ENCODE assay signal across 12 mouse cellular contexts in genomic region chr2:24806143-24806542, GRCm38 (mm10). TPM values are rescaled to one million over a fixed set of nuclear protein-coding genes. Genes with fewer than 3 reads are reported as not detected.
A peak's percentile ranks its signal among the peaks of the same experiment; 100 is the strongest.
DNase-seq lines count a peak whose midpoint lies in the region; ATAC-seq and TF ChIP-seq lines count a peak whose summit lies in the region.
"Had no signal": no experiment of that assay in that cellular context is flagged by ENCODE, and none has a peak within 500 bp of the region (broad histone marks: within the 10 kb centered on the region; RNA-seq: fewer than 3 reads in every experiment).

No protein-coding gene starts in this region.

- no peaks in the 10 kb centered on the region for H3K27me3 ChIP-seq in Patski
- H3K27me3 ChIP-seq in heart, postnatal 0 days (ENCODE audit: control insufficient read depth, insufficient read depth, low read length) = no peaks in the 10 kb centered on the region
- H3K27me3 ChIP-seq in forebrain, postnatal 0 days (ENCODE audit: insufficient read depth, low read length) = no peaks in the 10 kb centered on the region
- H3K27me3 ChIP-seq: forebrain, embryonic 13.5 days; liver, embryonic 12.5 days had no signal

- no peak for TF ChIP-seq CTCF in Patski (IDR thresholded peaks at IDR 0.05)
- no peak for TF ChIP-seq CTCF in heart, postnatal 0 days (IDR thresholded peaks at IDR 0.05; ENCODE audit: low read depth)
- no peak for TF ChIP-seq CTCF in forebrain, postnatal 0 days (IDR thresholded peaks at IDR 0.05; ENCODE audit: low read depth)

- no peak overlapping the region for H3K4me3 ChIP-seq in heart, postnatal 0 days (ENCODE audit: low read depth, low read length)
- no peak overlapping the region for H3K4me3 ChIP-seq in forebrain, postnatal 0 days (ENCODE audit: low read depth, low read length)
- H3K4me3 ChIP-seq: forebrain, embryonic 13.5 days; liver, embryonic 12.5 days had no signal

- peak; percentile 54 for ATAC-seq in Patski
- ATAC-seq in frontal cortex, adult (ENCODE audit: low TSS enrichment) = peak; percentile 78
- ATAC-seq in heart, postnatal 0 days (ENCODE audit: insufficient read depth, low read depth) = peak; percentile 91
- ATAC-seq in forebrain, postnatal 0 days = no peak
- ATAC-seq: forebrain, embryonic 13.5 days; liver, embryonic 12.5 days had no signal

- no peak for TF ChIP-seq EP300 in heart, postnatal 0 days (IDR thresholded peaks at IDR 0.05; ENCODE audit: low read depth)

- in situ Hi-C loops in Patski (cut with MboI; ENCODE audit: low pct_unique_long_range_greater_than_20kb) = no loop called here

- H3K27ac ChIP-seq in heart, postnatal 0 days (ENCODE audit: low read depth) = peak overlapping the region; percentile 20; the same call in 1 of the 2 replicates
- H3K27ac ChIP-seq in forebrain, postnatal 0 days (ENCODE audit: low read depth, low read length) = no peak overlapping the region
- H3K27ac ChIP-seq: forebrain, embryonic 13.5 days; liver, embryonic 12.5 days had no signal

- H3K9me3 ChIP-seq in heart, postnatal 0 days (replicated peaks; ENCODE audit: control insufficient read depth, low read length) = no peaks in the 10 kb centered on the region
- H3K9me3 ChIP-seq in forebrain, postnatal 0 days (ENCODE audit: low read length) = no peaks in the 10 kb centered on the region
- H3K9me3 ChIP-seq: forebrain, embryonic 13.5 days; liver, embryonic 12.5 days had no signal

- H3K4me2 ChIP-seq in heart, postnatal 0 days (ENCODE audit: low read depth, low read length) = no peak overlapping the region
- H3K4me2 ChIP-seq in forebrain, postnatal 0 days (ENCODE audit: low read depth) = no peak overlapping the region
- H3K4me2 ChIP-seq: forebrain, embryonic 13.5 days; liver, embryonic 12.5 days had no signal

- CTCF ChIA-PET in Patski (lab: Charles Lee) = no interaction called here

- peaks cover 90% of the 10 kb centered on the region for H3K36me3 ChIP-seq in heart, postnatal 0 days (replicated peaks; ENCODE audit: control insufficient read depth, insufficient read depth, low read length)
- peaks cover 68% of the 10 kb centered on the region for H3K36me3 ChIP-seq in forebrain, postnatal 0 days (ENCODE audit: insufficient read depth)

- DNase-seq in Muller cell, postnatal 12 days (ENCODE audit: inconsistent ontology term) = peak; percentile 62
- DNase-seq in Patski (ENCODE audit: low read depth, low spot score) = no peak
- peak; percentile 63 for DNase-seq in heart, postnatal 0 days (ENCODE audit: low spot score)
- DNase-seq in forebrain, postnatal 0 days = no peak
- DNase-seq in neural tube, embryonic 10.5 days (ENCODE audit: extremely low spot score, low spot score) = no peak
- no peak for DNase-seq in natural killer cell, adult 2 months (ENCODE audit: low spot score in 2 of 2)
- DNase-seq: adrenal gland, postnatal 14 days; embryo, embryonic 11 days; thymus, postnatal 36 days had no signal

- 0 out of 2 replicates have a peak, but pooled peaks cover 5% of the 10 kb centered on the region for H3K4me1 ChIP-seq in heart, postnatal 0 days (ENCODE audit: control insufficient read depth, insufficient read depth)
- no peaks in the 10 kb centered on the region for H3K4me1 ChIP-seq in forebrain, postnatal 0 days (ENCODE audit: insufficient read depth)
- H3K4me1 ChIP-seq: forebrain, embryonic 13.5 days had no signal

- 29% methylated on average over 6 of the region's 6 CpGs for WGBS in heart, postnatal 0 days
- 88% methylated on average over 6 of the region's 6 CpGs for WGBS in forebrain, postnatal 0 days

- POLR2A ChIA-PET in Patski (lab: Charles Lee) = no interaction called here

- H3K9ac ChIP-seq in heart, postnatal 0 days (replicated peaks; ENCODE audit: low read depth, low read length) = no peak overlapping the region
- no peak overlapping the region for H3K9ac ChIP-seq in forebrain, postnatal 0 days
- H3K9ac ChIP-seq: forebrain, embryonic 13.5 days; liver, embryonic 12.5 days had no signal

RNA-seq across cellular contexts. Expression of gene Cacna1b, which starts 43.2 kb away (rescaled TPM):
- 0.42 TPM for polyA plus RNA-seq in Patski (2021)
- total RNA-seq in heart, postnatal 0 days (2014; rRNA removed; ENCODE audit: low replicate concordance) = 0.31 TPM in 1 of 2 replicates, not detected in the other
- polyA plus RNA-seq in heart, postnatal 0 days (2015; fragmentation: Nextera tagmentation; extraction: Ambion mirVana) = 0.01 TPM in 1 of 2 replicates, not detected in the other
- total RNA-seq in forebrain, postnatal 0 days (2014; rRNA removed) = 40.4 and 41.7 TPM in 2 replicates
- polyA plus RNA-seq in forebrain, postnatal 0 days (2015; fragmentation: Nextera tagmentation; extraction: Ambion mirVana) = 4.1 and 7.9 TPM in 2 replicates

Comparison
In these comparisons a context has a peak if more than half of its experiments do, and no peak if none do; other contexts are left out.
1. DNase-seq: peak in Muller cell, postnatal 12 days (single experiment) and heart, postnatal 0 days (single experiment); none in Patski (single experiment), forebrain, postnatal 0 days (single experiment), neural tube, embryonic 10.5 days (single experiment) and natural killer cell, adult 2 months (0 of 2).